Mouse (Mus musculus) cortical plate, adult 2 months (tissue): Measurements from ENCODE around the gene March10.

Experiments
- CTCF ChIP-seq: fragments of 200-500 bp; IDR thresholded peaks from 2 replicates; pipeline ENCODE4 v1.5.1; 2011; ENCODE audit warnings: mild to moderate bottlenecking, control low read depth, low read length; ENCODE audit not compliant: insufficient read depth; ENCODE audit errors: extremely low read depth
- POLR2A ChIP-seq: fragments of 200-500 bp; IDR thresholded peaks from 2 replicates; pipeline ENCODE4 v1.6.1; 2011; ENCODE audit warnings: mild to moderate bottlenecking, low read length, control low read depth; ENCODE audit not compliant: insufficient read depth; ENCODE audit errors: extremely low read depth

GRCm38 (mm10) chr11:105473716-105474351, 17.3 kb upstream of the March10 start:
- TF ChIP-seq CTCF (no peak), POLR2A (no peak)
